Mouse (Mus musculus): ENCODE measurements at regions not wholly inside any gene's neighbourhood (a gene's known extent, or its start where the extent isn't known, plus 50 kb on each side); places are given as distances from the start of the nearest gene placed in this dataset.

DNA sequence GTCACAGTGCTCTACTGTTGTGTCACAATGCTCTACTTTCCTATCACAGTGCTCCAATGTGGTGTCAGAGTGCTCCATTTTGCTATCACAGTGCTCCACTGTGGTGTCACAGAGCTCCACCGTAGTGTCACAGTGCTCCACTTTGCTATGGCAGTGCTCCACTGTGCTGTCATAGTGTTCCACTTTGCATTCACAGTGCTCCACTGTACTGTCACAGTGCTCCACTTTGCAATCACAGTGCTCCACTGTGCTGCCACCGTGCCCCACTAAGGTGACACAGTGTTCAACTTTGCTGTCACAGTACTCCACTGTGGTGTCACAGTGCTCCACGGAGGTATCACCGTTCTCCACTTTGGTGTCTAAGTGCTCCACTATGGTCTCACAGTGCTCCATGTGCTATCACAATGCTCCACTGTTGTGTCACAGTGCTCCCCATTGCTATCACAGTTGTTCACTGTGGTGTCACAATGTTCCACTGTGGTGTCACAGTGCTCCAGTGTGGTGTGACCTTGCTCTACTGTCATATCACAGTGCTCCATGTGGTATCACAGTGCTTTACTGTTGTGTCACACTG lies 78.9 kb upstream of the Trpm1 start:
- no peak for TF ChIP-seq CTCF (IDR thresholded peaks at IDR 0.05; ENCODE audit: insufficient read depth, low read depth, low read length)
- TF ChIP-seq POLR2A (IDR thresholded peaks at IDR 0.05; ENCODE audit: insufficient read depth, low read depth, low read length): no peak

Data from olfactory bulb, adult 2 months (tissue).